Mouse (Mus musculus) adrenal gland, adult 18-20 months (tissue): ENCODE results near the gene Farp1. TPM values are rescaled to one million over a fixed set of nuclear protein-coding genes. Genes with fewer than 3 reads are reported as not detected.

Source experiments
- DNase-seq, 2 experiments: peaks; one replicate each; pipeline ENCODE4 v3.0.0; 2021 to 2022; ENCODE audit warnings: low spot score in 2 of 2
- total RNA-seq, 2 experiments: library from RNA; stranded (reverse); gene quantifications; 1 replicate in 1 of 2; 2 replicates in 1 of 2; pipeline ENCODE4 v1.2.3; 2021

Farp1 gene
- total RNA-seq, 2 experiments from 2014 or later: 18.3 to 26.6 TPM

DNA sequence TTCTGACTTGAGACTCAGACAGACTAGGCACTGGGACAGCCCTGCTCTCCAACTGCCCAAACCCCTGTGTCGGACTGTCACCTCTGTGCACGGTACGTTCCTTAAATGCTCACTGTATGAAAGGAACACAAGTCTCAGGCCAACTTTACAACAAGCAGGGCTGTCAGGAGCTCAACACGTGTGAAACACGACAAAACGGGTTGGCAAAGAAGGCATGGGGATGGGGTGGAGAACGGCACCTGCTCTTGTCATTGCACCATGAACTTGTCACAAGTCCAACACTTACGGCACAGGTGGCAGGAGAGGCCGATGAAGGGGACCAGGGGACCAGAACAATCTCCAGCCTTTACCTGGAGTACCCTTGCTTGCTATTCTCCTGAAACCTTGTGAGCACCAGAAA, 264.1 kb downstream of the Farp1 start:
- DNase-seq: no peak

DNA sequence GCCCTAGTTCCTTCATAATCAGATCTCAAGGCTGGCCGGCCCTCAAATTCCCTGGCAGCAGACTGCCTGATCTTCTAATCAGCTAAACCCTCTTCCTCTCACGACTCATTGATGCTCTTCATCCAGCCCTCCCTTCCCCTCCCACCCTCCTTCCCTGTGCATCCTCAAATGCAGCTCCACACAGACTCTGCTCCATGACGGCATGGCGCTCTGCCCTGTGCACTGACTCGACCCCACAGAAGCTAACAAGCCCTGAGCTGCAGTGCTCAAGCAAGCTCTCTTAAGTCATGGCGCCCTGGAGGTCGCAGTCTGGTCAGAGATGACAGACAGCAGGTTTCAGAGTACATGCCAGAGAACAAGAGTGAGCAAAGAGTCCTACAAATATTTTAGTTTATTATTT, 269.5 kb downstream of the Farp1 start:
- no peak for DNase-seq

DNA sequence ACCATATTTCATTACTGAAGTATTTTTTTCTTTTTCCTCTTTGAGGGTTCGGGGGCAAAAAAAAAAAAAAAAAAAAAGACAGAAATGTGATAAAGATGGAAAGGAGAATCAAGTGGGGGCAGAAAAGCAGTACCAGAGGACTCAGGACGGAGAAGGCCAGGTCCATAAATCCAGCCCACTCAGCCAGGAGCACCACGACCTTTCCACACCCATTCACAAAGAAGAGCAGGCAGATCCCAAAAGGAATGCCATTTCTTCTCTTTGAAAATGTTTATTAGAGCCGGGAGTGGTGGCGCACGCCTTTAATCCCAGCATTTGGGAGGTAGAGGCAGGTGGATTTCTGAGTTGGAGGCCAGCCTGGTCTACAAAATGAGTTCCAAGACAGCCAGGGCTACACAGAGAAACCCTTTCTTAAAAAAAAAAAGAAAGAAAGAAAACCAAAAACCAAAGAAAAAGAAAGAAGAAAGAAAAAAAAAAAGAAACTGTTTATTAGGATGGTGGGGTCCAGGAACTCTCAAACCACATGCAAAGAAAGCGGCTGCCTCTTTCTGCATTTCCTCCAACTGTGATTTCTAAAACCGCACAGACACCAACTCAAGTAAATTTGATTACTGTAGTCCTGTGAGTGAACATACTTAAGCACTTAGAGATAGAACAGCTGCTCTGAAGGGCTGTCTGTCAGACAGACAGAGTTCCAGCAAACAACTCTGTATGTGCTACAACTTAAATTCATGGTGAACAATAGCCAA, 270.5 kb downstream of the Farp1 start:
- no peak for DNase-seq

DNA sequence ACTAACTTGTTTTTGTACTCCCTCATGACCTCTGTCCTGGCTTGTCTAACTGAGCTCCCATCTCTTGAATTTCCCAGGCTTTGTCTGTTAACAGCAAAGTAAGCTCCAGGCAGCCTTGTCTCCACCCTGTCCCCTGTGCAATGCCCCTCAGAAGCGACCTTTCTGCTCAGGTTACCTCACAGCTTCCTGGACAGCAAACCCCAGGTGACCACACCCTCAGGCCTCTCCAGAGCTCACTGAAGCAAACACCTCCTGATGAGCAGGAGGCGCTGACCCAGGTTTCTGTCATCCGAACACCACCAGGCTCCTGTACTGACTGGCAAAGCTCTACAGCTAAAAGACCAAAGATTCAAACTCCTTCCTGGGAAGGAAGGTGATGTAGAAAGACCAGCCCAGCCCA, 274.9 kb downstream of the Farp1 start:
- no peak for DNase-seq

DNA sequence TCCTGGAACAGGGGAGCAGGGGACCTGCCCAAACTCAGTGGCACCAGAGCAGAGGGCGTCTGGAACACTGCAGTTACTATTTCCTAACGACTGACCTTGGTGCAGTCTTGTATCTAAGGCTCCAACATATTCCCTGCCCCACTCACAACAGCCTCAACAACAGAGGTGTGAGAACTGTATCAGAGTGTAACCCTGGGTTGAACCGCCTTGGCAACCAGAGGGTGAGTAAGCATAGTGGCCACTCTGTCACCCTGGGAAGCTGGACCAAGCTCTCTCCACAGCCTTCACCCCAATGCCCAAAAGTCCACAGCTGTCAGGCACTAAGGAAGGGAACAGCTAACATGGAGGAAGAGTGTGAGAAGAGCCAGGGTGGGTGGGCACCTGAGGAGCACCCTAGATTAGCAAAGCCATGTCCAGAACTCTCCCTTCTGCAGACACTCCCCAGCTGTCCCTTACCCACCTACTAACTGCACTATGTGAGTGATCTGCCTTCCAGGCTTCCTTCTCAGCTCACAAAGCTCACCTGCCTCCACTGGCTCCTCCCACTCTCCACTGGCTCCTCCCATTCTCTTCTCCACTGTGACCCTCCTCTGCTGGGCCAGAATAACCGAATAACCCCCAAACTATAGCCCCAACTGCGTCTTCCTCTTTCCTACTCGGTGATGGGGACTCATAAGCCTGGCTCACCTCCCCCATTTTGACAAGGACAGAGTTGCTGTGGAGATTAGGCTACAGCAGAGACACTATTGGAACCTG, 275.5 kb downstream of the Farp1 start:
- DNase-seq: no peak

DNA sequence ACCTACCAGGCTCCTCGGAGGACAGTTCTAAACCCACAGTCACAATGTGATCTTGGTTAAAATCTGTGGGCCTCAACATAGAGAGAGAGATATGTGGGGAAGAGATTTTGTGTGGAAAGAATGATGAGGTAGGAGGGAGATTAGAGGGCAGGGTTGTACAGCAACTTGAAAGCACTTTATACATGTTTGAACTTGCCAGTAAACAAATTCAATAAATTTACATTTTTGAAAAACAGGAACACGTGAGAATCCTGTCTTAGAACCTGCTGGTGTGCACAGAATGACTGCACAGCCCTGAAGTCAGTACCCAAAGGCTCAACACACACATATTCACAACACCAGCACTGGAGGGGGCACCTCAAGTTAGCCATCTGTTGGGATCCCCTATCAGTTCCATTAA, 276.1 kb downstream of the Farp1 start:
- DNase-seq: no peak

DNA sequence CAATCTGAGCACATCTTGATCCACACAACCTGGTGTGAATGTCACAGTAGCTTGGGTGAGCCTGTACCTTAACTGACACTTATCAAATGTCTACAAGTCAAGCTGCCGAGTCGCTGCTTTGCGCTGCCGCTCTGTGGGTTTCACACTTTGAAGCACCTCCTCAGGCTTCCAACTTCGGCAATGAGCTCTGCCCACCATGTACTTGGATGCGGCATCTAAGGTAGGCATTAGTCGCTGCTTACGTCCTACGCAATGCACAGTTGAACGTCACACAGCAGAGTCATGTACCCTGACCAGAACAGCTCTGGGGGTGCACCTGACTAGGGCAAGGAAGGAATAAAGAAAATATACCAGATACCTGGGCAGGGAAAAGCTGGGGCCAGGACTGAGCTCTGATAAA, 278.3 kb downstream of the Farp1 start:
- no peak for DNase-seq

DNA sequence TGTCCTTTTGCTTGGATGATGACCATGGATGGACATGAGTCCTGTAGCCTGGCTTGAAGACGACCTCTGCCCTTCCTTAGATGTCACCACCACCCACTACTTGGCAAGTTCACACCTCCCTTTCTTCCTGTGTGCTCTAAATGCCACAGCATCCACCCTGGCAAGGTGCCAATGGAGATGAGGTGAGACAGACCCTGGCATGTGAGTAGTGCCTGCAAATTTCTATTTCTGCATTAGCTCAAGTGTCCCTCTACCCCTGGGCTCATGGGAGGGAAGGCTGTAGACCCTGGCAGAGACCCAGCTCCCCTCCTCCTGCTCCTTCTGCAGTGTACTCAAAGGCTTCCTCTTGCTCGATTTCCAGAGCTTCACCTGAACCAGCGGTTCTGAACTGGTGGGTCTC, 279.9 kb downstream of the Farp1 start:
- no peak for DNase-seq

DNA sequence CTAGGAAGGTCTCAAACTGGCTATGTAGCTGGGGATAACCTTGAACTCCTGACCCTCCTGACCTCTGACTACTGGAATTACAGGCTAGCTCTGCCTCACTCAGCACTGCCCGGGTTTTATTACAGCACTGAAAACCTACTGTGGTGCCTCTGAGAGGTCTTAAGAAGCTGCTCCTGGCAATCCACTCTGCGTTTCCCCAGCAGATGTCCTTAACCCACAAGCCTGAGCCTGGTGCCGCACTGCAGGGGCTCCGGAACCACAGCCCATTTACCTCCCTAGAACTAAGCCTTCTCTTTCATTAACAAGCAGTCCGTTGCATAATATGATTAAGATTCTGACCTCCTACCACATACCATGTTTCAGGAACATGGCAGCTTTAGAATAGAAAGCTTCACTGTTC, 281.1 kb downstream of the Farp1 start:
- DNase-seq: no peak

DNA sequence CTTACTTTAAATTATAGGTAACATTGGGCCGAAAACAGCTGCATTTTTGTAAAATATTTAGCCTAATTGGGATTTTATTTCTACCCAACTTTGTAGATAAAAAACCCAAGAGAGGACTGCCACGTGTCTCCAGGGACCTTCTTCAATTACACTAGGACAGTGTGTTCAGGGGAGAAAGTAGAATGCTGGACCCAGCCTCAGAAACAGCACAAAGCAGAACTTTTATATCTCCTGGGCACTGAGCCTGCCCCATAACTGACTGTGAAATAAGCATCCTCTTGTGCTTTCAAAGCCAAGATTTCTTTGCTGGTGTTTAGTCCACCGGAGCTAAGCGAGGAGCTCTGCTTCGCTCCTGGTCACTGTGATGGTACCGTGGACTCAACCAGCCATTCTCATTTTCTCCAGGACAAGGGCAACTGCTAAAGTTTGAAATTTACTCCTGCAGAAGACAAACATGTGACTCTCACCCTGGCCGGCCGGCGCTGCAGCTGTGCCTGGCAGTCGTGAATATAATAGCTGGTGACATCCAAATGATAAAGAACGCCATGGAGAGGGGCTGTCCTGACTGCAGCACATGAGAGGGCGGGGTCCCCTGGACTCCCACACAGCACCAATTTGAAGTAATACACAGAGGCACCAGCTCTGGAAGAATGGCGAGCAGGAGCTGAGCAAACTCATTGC, 281.8 kb downstream of the Farp1 start:
- no peak for DNase-seq

DNA sequence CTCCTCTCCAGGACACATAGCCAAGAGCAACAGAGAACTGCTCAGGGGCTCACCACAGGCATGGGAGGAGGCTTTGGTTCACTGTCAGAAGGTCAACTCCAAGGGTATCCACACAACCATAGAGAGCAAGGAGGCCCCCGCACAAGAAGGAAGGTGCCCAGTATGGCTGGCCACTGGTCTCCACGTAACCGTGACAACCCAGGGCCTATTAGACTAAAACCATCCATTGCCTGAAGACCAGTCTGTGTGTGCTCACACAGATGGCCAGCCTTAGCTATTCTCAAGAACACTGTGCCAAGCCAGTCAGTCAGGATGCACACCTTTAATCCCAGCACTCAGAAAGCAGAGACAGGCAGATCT, 282.3 kb downstream of the Farp1 start:
- no peak for DNase-seq

DNA sequence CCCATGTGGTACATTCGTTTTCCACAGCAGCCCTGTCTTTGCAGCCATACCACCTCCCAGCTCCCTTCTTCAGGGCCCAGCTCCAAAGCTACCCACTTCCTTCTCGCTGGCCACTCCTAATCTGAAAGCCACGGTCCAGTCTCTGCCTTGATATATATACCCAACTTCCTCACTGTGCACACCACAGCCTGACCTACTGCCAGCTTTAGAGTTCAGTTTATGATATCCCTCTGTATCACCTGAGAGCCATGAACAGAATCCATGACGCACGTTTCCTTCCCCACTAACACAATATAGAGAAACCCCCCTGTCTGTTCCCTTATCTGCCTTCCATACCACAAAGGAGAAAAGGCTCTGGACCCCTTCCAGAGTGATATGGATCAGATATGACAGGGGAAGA, 283.4 kb downstream of the Farp1 start:
- DNase-seq: no peak

DNA sequence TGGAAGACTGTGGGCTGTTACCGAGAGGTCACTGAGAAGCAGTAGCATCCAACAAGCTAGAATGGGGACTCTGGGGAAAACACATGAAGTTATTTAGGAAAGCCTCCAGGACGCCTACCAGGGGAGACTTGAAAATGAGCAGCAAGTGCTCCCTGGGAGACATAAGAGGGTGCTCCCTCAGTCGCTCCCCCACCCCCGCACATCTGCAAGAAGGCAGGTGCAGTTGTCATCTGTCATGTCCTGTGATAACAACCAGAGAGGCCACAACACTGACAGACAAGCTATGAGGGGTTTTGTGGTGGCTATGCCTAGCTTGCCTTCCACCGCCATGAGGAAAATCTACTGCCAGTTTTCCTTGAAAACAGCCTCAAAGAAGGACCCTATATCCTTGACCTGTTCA, 287.1 kb downstream of the Farp1 start:
- DNase-seq: no peak

DNA sequence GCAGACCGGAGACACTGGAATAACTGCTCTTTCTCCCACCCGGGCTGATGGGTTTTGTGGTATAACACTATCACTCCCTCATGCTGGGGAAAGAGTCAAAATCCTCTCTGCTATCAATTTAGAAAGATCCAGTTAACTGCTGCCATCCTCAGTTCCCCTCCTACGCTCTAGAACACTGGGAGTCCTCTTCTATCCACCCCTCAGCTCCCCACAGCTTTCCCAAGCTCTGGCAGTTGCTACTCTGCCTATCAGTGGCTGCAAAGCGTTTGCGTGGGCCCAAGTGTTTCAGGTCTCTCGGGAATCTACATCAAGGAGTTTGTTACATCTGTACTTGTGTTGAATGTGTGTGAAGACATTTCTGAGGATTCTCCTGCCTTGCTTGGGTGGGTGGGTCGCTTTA, 287.6 kb downstream of the Farp1 start:
- no peak for DNase-seq

DNA sequence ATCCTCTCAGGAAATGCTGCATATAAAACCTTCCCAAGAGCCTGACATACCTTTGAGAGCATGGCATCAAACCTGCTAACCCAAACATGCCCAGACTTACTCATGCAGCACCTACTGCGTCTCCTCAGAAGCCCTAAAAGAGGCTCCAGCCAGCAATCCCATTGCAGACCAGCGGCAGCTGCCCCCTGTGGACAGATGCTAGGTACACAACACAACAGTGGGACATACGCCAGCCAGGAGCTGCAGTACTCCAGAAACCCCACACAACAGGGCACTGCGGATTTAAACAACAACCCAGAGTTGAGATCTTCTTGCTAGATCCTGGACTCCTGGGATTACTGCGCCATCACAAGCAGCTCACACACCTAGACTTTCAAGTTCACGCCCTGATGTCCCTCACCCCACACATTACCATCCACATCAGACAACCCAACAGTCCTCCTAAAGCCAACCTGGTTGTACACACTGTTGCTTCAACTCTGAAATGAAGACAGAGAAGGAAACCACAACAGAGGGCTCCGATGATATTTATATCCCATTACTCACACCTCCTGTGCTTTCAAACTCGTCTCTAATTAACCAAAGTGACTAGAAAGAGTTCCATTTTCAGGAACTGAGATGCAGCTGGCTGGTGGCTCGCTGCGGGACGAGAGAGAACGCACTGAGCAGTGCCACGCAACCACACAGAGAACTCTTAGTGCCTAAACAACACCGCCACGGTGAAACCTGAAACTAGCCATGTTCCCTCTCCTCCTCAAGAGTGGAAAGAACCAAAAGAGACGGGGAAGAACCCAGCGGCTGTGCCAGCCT, 289.7 kb downstream of the Farp1 start:
- DNase-seq: no peak

DNA sequence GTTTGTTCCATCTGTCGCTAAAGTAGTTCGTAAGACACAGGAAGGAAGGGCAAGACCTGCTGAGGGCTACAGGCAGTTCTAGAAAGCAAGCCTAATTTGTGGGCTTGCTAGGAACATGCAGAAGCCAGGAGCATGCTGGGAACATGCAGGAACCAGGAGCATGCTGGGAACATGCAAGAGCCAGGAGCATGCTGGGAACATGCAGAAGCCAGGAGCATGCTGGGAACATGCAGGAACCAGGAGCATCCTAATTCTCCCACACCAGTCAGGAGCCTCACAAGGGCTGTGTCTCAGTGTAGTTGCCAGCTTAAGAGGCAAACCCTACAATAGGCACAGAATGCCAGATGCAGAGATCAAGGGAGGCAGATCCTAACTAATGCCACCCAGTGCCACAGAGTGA, 291.4 kb downstream of the Farp1 start:
- no peak for DNase-seq

DNA sequence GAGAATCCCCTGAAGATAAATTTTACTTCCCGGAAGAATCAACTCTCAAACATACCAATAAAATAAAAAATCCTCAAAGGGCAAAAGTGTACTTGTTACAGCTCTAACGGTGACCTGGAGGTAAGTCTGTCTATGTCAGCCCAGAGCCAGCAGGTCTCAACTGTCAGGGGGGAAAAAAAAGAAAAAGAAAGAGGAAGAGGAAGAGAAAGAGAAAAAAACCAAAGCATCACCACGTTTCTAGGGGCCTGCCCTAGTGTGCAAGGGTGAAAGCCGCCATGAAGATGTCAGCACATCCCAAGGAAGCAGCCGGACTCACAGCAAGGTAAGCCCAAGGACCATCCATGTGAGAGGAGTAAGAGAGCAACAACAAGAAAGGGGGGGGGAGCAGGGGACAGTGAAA, 293.9 kb downstream of the Farp1 start:
- no peak for DNase-seq

DNA sequence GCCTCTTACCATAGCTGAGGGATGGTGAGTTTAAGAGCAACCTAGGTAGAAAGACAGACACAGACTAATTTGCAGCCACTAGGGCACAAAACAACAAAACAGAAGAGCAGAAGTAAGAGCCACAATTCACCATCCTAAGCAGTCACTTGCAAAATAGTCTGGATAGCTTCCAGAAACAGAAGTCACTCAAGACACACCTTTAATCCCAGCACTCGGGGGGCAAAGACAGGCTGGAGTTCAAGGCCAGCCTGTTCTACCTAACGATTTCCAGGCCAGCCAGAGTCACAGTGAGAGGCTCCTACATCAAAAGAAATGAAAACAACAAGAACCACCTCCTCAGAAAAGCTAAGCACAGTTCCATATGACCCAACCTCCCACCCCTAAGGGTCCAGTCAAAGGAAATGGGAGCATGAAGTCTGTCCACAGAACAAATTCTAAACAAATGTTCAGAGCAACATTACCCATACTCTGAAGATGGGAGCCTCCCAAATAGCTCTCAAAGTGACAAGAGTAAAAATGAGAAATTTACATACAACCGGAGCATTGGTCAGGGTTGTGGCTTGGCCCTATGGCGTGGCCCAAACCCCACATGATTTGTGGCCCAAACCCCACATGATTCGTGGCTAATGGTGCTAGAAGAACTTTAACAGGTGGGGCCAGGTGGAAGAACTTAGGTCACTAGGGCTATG, 294.5 kb downstream of the Farp1 start:
- DNase-seq: no peak

DNA sequence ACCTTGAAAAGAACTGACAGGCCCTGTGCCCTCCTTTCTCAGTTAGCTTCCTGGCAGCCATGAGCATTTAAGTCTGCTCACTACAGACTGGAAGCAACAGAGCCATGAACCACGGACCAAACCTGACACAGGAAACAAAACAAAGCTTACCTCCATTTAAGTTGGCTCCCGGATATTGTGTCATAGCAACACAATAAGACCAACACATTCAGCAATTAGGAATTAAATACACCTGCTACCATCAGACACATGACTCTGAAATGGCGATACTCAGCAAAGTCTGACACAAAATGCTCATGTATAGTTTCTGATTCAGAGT, 295.0 kb downstream of the Farp1 start:
- DNase-seq: no peak
